Mouse (Mus musculus): Measurements from ENCODE around the gene Alg14.

Alg14 gene

GRCm38 (mm10) chr3:121291560-121292258 is at the start of gene Alg14:
Alg14 (plus strand) TSS chr3:121291773.
- peak; percentile 96 for DNase-seq

DNA sequence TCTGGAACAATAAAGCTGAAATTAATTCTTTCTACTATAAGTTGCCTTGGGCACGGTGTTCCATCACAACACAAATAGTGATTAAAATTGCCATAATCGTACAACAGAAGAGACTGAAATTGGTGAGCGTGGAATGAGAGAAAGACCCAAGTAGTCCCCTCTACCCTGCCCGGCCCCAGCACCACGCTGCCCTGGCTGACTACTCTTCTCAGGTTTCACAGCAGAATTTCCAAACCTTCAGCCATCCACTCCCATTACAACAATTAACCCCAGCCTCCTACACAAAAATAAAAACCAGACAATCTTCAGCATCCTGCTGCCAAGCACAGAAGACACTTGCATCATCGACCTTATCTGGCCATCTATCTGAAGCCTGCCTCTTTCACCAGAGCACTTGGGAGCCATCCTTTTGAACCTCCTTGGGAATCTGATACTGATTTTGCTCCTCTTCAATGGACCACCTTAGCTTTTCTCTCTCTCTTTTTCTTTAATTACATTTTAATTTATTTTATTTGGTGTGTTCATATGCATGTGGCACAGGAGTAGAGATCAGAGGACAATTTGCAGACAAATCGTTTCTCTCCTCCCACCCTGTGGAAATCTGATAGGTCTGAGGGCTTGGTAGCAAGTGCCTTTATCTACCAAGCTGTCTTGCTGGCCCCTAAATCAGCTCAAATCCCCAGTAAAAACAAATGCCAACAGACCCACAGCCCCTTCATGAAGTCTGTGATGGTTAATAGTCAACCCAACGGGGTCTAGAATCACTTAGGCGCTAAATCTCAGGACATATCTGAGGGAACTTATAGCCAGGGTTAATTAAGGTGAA is 49.2 kb upstream of the Alg14 start:
- no peak for DNase-seq

- DNase-seq = no peak
These were observed 48.6 kb upstream of the Alg14 start for GRCm38 (mm10) chr3:121242941-121243340.

GRCm38 (mm10) chr3:121250048-121250447 is 41.5 kb upstream of the Alg14 start:
- no peak for DNase-seq

- peak; percentile 84 for DNase-seq
These were observed 40.8 kb upstream of the Alg14 start for GRCm38 (mm10) chr3:121250576-121251433.

GRCm38 (mm10) chr3:121255501-121255900 is 36.1 kb upstream of the Alg14 start:
- no peak for DNase-seq

DNA sequence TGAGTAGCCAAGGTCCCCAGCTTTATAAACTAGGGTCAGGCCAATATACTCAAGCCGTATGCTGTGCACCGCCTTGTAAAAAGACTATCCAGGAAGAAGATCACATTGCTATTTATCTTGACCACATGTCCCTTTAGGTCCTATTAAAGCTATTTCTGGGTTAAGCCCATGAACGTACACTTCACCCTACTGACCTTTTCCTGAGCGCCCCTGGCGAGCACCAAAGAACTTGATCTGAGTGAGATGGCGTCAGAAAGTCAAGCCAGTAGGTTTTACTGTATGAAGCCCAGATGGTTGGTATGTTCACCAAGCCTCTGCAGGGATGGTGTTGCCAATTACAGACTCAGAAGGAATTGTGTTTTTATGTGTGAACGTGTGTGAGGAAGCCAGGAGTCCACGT is 35.4 kb upstream of the Alg14 start:
- DNase-seq = no peak

DNA sequence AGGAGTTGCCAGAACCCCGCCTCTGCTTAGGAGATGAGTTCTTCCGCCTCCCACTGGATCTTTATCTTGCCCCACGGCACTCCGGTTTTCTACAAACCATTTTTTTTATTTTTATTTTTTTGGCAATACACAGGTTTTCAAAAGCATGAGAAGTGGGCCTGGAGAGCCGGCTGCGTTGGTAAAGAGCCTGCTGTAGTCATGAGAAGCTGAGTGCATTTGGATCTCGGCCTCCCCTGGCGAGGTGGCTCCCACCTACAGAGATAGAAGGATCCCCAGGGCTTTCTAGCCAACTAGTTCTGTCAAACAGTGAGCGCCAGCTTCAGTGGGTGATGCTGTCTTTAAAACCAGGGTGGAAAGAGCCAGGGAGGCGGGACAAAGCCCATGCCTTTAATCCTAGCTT is 34.2 kb upstream of the Alg14 start:
- DNase-seq = no peak

- no peak for DNase-seq
These were observed 32.8 kb upstream of the Alg14 start for GRCm38 (mm10) chr3:121258521-121259478.

- DNase-seq = no peak
These were observed 31.5 kb upstream of the Alg14 start for GRCm38 (mm10) chr3:121260041-121260440.

GRCm38 (mm10) chr3:121260831-121261230 is 30.7 kb upstream of the Alg14 start:
- DNase-seq = no peak

GRCm38 (mm10) chr3:121261251-121261650 is 30.3 kb upstream of the Alg14 start:
- DNase-seq = no peak

DNA sequence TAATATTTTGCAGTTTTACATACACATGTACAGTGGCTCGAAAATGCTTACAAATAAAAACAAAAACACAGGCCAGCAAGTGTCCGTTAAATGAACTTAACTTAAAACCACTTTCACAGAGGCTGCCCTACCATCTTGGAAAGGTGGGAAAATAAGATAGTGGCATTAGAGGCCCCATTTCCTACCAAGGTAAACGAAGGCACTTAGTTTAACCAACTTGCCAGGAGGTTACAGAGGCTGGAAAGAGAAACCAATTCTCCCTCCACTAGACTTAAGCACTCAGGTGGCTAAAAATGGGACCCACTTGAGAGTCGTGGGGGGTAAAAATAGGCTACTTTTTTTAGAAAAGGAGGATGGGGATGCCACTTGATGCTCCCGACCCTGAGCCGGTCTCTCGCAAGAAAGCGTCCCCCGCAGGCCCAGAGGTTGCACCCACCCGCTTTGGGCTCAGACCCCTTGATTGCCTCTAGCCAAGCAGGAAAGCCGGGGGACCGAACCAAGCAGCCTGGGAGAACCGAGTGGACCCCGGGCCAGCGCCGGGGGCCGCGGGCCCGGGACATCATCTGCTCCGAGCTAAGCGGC is 29.5 kb upstream of the Alg14 start:
- DNase-seq = no peak

- peak; percentile 77 for DNase-seq
These were observed 28.9 kb upstream of the Alg14 start for GRCm38 (mm10) chr3:121262521-121263204.

DNA sequence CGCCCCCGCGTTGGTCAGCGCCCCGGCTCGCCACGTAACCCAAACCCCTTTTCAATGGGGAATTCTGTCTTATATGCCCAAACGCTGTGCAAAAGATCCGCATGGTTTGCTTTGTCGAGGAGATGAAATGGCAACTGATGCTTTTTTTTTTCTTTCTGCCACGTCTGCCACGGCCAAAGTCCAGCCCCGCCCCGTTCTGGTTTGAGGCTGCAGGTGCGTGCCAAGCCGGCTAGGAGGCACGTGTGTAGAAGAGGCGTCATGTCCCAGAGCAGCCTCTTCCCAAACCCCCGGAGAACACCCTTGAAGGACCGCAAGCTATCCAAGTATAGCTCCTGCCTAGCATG is 28.4 kb upstream of the Alg14 start:
- DNase-seq = peak; percentile 77

DNA sequence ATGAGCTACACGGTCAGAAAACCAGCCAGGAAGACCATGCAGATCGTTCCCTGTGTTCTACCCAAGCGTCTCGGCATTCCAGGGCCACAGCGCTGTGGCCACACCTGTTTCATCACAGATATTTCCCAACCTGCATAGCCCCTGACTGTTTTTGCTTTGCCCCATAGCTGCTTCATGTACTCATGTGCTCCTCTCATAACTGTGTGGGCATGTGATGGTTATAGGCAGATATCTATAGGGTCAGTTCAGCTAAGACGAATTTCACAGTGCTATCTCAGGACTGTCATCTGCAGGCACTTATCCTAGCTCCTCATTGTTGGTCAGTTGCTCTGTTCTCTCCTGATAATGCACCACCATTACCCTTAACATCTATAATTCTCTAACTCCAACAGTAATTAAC is 27.3 kb upstream of the Alg14 start:
- DNase-seq = no peak

DNA sequence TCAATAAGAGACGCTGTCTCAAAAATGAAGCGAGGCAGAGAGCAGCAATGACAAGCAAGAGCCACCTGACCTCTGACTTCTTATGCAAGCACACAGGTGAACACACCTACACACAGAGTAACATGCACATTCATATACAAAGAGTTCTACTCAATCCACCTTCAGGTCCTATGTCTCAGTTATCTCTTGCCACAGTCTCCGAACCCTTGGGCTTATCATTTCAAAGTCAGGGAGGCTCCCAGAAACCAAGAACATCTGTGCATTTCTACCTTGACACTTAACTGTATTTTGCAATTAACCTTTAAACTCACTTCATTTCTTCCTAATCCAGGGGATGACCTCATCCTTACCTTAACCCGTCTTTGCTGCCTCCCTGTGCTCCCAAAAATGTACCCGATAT is 24.3 kb upstream of the Alg14 start:
- DNase-seq = no peak

DNA sequence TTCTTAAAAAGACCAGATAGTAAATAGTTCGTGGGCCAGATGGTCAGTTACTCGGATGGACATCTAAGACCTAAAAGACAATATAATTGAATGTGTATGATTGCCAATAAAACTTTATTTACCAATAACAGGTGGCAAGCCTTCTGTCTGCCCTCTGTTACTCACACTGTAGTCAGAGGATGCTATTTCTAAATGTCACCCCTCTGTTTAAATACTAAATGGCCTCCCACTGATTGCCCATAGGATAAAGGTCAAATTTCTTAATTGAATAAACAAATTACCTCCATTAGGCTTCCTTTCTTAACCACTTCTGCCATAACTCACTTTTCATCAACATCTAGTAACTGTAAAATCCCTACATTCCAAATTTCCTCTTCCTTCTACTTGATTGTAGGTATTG is 19.0 kb upstream of the Alg14 start:
- DNase-seq = no peak

DNA sequence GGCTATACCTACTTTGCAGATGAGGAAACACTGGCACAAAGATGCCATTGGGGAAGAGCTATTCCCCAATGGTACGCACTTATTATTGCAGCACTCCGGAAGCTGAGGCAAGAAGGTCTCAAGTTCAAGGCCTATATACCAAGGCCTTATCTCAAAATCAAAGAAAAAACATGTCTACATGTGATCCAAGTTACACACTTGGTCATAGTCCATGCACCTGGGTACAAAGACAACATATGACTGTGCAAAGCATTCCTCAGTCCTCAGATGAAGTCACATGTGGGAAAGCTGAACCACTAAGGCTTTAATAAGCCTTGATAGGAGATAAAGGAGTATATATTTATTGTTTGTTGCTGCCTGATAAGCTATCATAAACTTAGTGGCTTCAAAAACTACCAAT is 17.6 kb upstream of the Alg14 start:
- no peak for DNase-seq

- no peak for DNase-seq
These were observed 14.6 kb upstream of the Alg14 start for GRCm38 (mm10) chr3:121277009-121277408.

DNA sequence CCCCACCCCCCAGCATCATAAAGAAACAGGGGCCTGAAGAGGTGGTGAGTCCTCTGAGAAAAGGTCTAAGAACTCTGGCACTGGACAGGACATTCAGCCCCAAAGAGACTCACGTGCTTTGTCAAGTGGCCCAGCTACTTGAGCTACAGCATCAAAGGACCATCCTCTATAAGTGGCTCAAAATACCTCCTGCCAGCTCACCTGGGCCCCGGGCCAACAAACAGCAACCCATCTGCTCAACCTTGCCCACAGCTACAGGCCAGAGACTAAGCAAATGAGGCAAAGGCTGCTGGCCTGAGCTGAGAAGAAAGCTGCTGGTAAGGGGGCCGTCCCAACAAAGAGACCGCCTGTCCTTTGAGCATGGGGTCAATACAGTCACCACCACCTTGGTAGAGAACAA is 14.0 kb upstream of the Alg14 start:
- DNase-seq = peak; percentile 84

Measured in cerebellum, adult 8-10 months (tissue).